Mouse (Mus musculus) midbrain, postnatal 0 days (tissue): ENCODE data around the gene Castor2. TPM values are rescaled to one million over a fixed set of nuclear protein-coding genes. Genes with fewer than 3 reads are reported as not detected.

Source experiments
- ATAC-seq: fragments of 200-750 bp; cut with Nextera tagmentation; 2 replicates; pipeline ENCODE4 v1.8.0; 2017; ENCODE audit warnings: moderate number of reproducible peaks, mild to moderate bottlenecking, moderate TSS enrichment, moderate library complexity; ENCODE audit not compliant: low FRiP score
- DNase-seq: peaks from one replicate; pipeline ENCODE4 v3.0.0-alpha.2; 2015; ENCODE audit warnings: low spot score
- H3K27ac ChIP-seq: fragments of 300-500 bp; sonication (generic); 2 replicates; pipeline ENCODE4 v1.5.1; 2014; ENCODE audit warnings: low read depth, mild to moderate bottlenecking, low read length, mixed read lengths
- H3K27me3 ChIP-seq: fragments of 300-500 bp; sonication (generic); 2 replicates; pipeline ENCODE4 v1.6.1; 2014; ENCODE audit warnings: low read length, control low read depth, mixed read lengths; ENCODE audit not compliant: insufficient read depth
- H3K36me3 ChIP-seq: fragments of 300-500 bp; sonication (generic); 2 replicates; pipeline ENCODE4 v1.6.1; 2014; ENCODE audit warnings: low read length, control low read depth, mixed read lengths; ENCODE audit not compliant: insufficient read depth
- H3K4me1 ChIP-seq: fragments of 300-500 bp; sonication (generic); 2 replicates; pipeline ENCODE4 v1.6.1; 2014; ENCODE audit warnings: mild to moderate bottlenecking, control low read depth, antibody characterized with exemption, low read length, mixed read lengths; ENCODE audit not compliant: insufficient read depth
- H3K4me2 ChIP-seq: fragments of 300-500 bp; sonication (generic); 2 replicates; pipeline ENCODE4 v1.6.1; 2014; ENCODE audit warnings: low read depth, mild to moderate bottlenecking, low read length, mixed read lengths; ENCODE audit not compliant: poor library complexity, severe bottlenecking
- H3K4me3 ChIP-seq: fragments of 300-500 bp; sonication (generic); 2 replicates; pipeline ENCODE4 v1.5.1; 2014; ENCODE audit warnings: low read depth, mild to moderate bottlenecking, low read length, moderate library complexity
- H3K9ac ChIP-seq: fragments of 300-500 bp; sonication (generic); replicated peaks from 2 replicates; pipeline ENCODE4 v1.6.1; 2014; ENCODE audit warnings: mild to moderate bottlenecking, low read length, moderate library complexity, mixed read lengths; ENCODE audit not compliant: poor library complexity, severe bottlenecking
- H3K9me3 ChIP-seq: fragments of 300-500 bp; sonication (generic); 2 replicates; pipeline ENCODE4 v1.6.1; 2016; ENCODE audit warnings: low read length, control low read depth
- CTCF ChIP-seq: IDR thresholded peaks from 2 replicates; pipeline ENCODE4 v1.5.1; 2016; ENCODE audit warnings: antibody characterized with exemption, mild to moderate bottlenecking
- WGBS: fragments of 180-500 bp; shearing (Covaris S2); extraction: QIAGEN DNeasy Blood & Tissue Kit; methylation state at CpG from one replicate; pipeline ENCODE4 v1.1.7; 2014; 5-methylcytosine and 5-hydroxymethylcytosine counted together
- polyA plus RNA-seq: library from polyadenylated mRNA; unstranded; fragments of >200 nt; fragmentation: Nextera tagmentation; extraction: Ambion mirVana; gene quantifications from 2 replicates; pipeline ENCODE4 v1.2.1, GENCODE M21; 2015
- total RNA-seq: library from RNA; depleted of rRNA; stranded (reverse); fragments of >200 nt; gene quantifications from 2 replicates; pipeline ENCODE4 v1.2.3, GENCODE M21; 2014; rRNA removed

Gene Castor2
- total and polyA plus RNA-seq, 2 experiments from 2014 or later: 27.0 to 32.3 TPM

DNA sequence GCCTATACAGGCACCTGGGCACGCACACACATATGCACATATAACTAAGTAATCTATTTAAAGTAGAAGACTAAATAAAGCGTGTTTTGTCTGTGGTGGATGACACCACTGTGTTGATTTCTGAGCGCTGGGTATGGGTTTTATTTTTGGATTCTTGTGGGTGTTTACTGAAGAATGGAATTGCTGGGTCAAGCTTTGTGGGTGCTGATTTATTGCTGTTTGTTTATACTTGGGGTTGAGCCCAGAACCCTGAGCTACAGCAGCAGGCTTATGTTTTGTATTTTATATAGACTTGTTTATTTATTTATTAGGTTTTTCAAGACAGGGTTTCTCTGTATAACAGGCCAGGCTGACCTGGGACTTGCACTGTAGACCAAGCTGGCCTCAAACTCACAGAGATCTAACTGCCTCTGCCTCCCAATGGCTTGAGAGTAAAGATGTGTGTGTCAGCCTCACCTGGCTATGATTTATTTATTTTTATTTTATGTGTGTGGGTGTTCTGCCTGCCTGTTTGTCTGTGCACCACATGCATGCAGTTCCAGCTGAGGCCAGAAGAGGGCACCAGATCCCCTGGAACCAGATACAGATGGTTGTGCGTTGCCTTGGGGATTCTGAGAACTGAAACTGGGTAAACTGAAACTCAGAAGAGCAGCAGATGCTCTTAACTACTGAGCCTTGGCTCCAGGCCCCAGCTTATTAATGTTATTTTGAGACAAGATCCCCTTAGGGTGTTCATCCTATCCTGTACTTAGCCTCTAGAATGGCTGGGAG is 87.6 kb downstream of the Castor2 start:
- DNase-seq (peak; percentile 26), ATAC-seq (no peak)
- Histone ChIP-seq H3K36me3 (0 out of 2 replicates have a peak, but pooled peaks cover 4% of the 10 kb centered on the region), H3K27ac (no peak overlapping the region), H3K27me3 (no peaks in the 10 kb centered on the region), H3K4me2 (no peak overlapping the region), H3K4me1 (0 out of 2 replicates have a peak, but pooled peaks cover 4% of the 10 kb centered on the region), H3K4me3 (no peak overlapping the region), H3K9me3 (no peaks in the 10 kb centered on the region), H3K9ac (no peak overlapping the region)
- WGBS: 74% methylated on average over 4 of the region's 4 CpGs
- peak; percentile 84 for TF ChIP-seq CTCF

DNA sequence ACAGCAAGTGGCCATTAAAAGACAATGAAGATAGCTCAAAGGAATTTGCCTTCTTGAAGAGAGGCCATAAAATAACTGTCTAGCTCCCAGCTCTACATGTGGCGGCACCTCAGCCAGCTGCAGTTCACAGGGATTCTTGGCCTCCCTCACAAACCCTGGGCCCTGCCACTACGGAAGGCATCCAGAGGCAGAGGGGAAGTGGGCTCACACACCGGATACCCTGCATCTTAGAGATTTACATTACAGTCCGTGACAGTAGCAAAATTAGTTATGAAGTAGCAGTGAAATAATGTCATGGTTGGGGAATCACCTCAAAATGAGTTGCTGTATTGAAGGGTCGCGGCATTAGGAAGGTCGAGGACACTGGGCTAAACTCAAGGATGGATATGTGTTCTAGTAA is 89.1 kb downstream of the Castor2 start:
- Histone ChIP-seq H3K4me2 (no peak overlapping the region), H3K36me3 (0 out of 2 replicates have a peak, but pooled peaks cover 8% of the 10 kb centered on the region), H3K4me1 (no peaks in the 10 kb centered on the region), H3K27ac (no peak overlapping the region), H3K27me3 (no peaks in the 10 kb centered on the region), H3K9me3 (no peaks in the 10 kb centered on the region), H3K4me3 (no peak overlapping the region), H3K9ac (no peak overlapping the region)
- ATAC-seq: no peak
- no peak for DNase-seq
- 90% methylated on average over 7 of the region's 7 CpGs for WGBS
- TF ChIP-seq CTCF: no peak

- no peak overlapping the region for H3K4me3 ChIP-seq
- TF ChIP-seq CTCF: no peak
- H3K9ac ChIP-seq: no peak overlapping the region
- no peaks in the 10 kb centered on the region for H3K9me3 ChIP-seq
- H3K27me3 ChIP-seq: no peaks in the 10 kb centered on the region
- H3K27ac ChIP-seq: no peak overlapping the region
- ATAC-seq (no peak), DNase-seq (no peak)
- WGBS: 91% methylated on average over 8 of the region's 8 CpGs
- H3K36me3 ChIP-seq: peaks cover 30% of the 10 kb centered on the region
- no peak overlapping the region for H3K4me2 ChIP-seq
- no peaks in the 10 kb centered on the region for H3K4me1 ChIP-seq
These were observed 94.2 kb downstream of the Castor2 start for GRCm38 (mm10) chr5:134193664-134194063.

Other genes starting within 250 kb of the Castor2 start
- 15.1 and 16.2 TPM in 2 replicates for gene Rcc1l, start 77.1 kb downstream of the Castor2 start, total RNA-seq
- 20.1 and 21.2 TPM in 2 replicates for gene Rcc1l, start 77.1 kb downstream of the Castor2 start, polyA plus RNA-seq
- gene Gtf2ird2, start 84.3 kb downstream of the Castor2 start, total RNA-seq: 17.3 and 27.0 TPM in 2 replicates
- 14.7 and 15.5 TPM in 2 replicates for gene Gtf2ird2, start 84.3 kb downstream of the Castor2 start, polyA plus RNA-seq
- gene Ncf1, start 129.9 kb downstream of the Castor2 start, total RNA-seq: 4.3 and 9.2 TPM in 2 replicates
- 2.1 and 2.2 TPM in 2 replicates for gene Ncf1, start 129.9 kb downstream of the Castor2 start, polyA plus RNA-seq
- 96.4 and 104 TPM in 2 replicates for gene Gtf2i, start 215.0 kb downstream of the Castor2 start, total RNA-seq
- gene Gtf2i, start 215.0 kb downstream of the Castor2 start, polyA plus RNA-seq: 74.6 and 77.2 TPM in 2 replicates